Mouse (Mus musculus): ENCODE data around the gene Rasgrp2.
A peak's percentile ranks its signal among the peaks of the same experiment; 100 is the strongest.

The Rasgrp2 gene

DNA sequence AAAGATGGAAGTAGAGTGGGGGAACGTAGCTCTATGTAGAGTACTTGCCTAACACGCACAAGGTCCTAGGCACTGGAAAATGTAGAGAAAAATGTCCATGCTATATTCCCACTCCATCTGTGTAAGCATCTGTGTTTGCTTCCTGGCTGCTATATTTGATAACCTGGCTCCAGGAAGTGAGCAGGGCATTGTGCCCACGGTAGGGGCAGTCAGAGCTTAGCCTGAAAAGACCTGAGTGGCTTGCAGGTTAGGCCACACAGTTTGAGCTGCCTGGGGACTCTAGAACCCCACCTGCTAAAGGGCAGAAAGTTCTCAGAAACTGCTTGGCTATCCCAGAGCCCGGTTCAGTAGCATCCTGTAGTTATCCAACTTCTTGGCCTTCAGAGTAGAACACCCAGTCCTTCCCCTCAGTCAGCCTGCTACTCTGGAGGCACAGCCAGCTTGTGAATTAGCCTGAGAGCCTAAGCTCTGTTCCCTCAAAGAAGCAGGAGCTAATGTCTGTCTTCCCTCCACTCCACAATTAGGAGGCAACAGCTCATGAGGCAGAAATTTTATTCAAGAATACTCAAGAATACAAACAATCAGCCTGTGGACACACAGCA, 16.7 kb upstream of the Rasgrp2 start:
- DNase-seq (ENCODE audit: low spot score in 2 of 2), result no peak

DNA sequence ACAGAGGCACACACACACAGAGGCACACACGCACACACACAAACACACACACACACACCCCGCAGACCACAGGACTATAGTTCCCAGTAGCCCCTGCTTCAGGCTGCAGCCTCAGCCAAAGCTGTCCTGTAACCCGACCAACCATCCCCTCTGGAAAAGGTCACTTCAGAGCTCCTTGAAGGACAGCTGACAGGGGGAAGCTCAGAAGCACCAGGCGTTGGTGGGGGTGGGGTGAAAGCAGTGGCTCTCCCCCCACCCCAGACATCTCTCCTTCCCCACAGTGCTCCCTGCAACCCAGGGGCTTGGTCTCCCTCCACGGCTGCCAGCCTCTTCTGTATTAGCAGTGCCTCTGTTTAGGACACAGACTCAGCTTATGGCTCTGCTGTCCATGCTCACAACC, 15.7 kb upstream of the Rasgrp2 start:
- no peak for DNase-seq (ENCODE audit: low spot score in 2 of 2)

DNA sequence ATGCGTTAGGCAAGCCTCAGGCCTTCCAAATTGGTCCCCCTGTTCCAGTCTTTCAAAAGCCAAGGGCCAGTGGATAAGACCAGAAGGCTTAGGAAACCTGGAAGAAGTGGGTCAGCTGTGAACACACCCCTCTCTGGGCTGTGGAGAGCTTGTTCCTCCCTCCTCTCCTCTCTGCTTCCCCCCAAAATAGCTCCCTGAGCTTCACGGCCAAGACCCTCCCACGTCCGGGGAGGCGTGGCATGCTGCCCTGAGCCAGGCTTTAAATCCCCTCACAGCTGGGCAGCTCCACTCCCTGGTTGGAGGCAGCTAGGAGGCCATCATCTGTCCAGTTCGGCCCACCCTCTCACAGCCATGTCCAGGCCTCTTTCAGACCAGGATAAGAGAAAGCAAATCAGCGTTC, 15.0 kb upstream of the Rasgrp2 start, which contains the start of gene Pygm:
Gene Pygm (plus strand): TSS at position 272 of the 400 bp plus-strand sequence.
- DNase-seq (ENCODE audit: low spot score in 2 of 2), result no peak

DNA sequence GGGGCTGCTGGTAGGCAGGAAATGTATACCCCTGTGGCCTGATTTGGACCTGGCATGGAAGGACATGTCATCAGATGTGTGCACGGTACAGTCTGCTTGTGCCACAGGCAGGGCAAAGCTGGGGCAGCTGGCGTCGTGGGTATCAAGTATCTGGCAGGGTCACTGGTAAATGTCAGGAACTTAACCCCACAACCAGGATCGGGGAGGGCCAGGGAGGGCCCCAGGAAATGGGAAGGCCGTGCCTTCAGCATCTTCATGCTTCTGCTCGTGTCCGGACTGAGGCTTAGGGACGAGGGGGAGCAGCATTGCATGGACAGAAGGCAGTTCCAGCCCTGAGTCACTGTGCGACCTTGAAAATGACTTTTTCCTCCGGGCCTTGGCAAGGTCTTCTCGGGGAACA, 14.2 kb upstream of the Rasgrp2 start:
- DNase-seq (ENCODE audit: low spot score in 2 of 2), result no peak

DNA sequence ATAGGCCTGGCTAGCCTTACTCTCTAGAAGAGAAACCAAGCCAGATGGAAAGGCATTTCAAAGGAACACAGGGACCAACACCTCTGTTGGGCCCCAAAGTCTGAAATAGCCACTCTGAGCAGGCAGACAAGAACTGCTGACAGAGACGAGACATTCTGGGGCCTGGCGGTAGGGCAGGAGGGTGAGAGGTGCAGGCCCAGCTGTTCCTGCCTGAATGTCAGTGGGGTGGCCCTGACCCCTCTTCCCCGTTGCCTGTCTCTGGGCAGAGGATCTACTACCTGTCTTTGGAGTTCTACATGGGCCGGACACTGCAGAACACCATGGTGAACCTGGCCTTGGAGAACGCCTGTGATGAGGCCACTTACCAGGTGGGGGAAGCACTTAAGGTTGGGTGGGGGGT, 13.7 kb upstream of the Rasgrp2 start:
- DNase-seq (ENCODE audit: low spot score in 2 of 2), result no peak

DNA sequence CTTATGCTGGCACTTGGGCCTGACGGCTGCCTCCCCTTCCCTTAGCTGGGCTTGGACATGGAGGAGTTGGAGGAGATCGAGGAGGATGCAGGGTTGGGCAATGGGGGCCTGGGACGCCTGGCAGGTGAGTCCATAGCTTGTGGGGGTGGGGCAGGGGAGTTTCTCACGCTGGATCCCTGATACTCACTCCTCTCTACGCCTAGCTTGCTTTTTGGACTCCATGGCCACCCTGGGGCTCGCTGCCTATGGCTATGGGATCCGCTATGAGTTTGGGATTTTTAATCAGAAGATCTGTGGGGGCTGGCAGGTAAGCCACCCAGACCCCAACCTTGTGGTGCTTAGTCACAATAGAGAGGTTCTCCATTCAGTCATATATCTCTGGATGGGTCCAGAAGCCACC, 13.3 kb upstream of the Rasgrp2 start:
- DNase-seq (ENCODE audit: low spot score in 2 of 2), result no peak

DNA sequence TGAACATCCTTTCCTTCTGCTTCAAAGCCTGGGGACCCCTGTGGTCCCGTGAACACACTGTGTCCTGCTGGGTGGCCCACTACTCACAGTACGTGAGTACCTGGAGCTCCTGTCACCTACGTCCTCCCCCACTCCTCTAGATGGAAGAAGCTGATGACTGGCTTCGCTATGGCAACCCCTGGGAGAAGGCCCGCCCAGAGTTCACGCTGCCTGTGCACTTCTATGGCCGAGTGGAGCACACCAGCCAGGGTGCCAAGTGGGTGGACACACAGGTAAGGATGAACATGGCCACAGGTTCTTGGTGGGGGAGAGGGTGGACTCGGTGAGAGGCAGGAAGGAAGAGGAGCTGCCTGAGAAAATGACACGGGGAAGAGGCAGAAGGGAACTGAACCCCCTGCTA, 12.9 kb upstream of the Rasgrp2 start:
- DNase-seq (ENCODE audit: low spot score in 2 of 2), result no peak

DNA sequence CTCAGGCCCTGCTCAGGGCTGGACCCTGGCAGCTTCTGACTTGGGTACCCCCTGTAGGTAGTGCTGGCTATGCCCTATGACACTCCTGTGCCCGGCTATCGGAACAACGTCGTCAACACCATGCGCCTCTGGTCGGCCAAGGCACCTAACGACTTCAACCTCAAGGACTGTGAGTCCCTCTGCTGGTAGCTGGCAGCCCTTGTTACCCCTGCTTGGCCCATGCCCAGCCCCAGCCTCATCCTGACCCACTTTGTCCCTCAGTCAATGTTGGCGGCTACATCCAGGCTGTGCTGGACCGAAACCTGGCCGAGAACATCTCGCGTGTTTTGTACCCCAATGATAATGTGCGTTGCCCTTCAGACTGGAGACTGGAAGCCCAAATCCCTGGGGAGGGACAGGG, 11.1 kb upstream of the Rasgrp2 start:
- no peak for DNase-seq (ENCODE audit: low spot score in 2 of 2)

DNA sequence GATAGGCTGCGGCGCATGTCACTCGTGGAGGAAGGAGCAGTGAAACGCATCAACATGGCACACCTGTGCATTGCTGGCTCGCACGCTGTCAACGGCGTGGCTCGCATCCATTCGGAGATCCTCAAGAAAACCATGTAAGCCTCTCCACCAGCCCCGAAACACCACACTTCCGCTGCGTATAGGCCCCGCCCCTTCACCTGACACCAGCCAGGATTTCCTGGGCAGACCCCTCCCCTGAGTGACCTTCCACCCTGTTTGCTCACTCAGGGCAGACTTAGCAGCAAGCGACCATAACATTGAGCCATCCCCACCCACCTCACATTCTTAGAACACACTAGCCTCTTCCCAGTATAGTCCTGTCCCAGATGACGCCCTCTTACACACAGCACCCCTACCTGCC, 9.3 kb upstream of the Rasgrp2 start:
- DNase-seq (ENCODE audit: low spot score in 2 of 2), result no peak

DNA sequence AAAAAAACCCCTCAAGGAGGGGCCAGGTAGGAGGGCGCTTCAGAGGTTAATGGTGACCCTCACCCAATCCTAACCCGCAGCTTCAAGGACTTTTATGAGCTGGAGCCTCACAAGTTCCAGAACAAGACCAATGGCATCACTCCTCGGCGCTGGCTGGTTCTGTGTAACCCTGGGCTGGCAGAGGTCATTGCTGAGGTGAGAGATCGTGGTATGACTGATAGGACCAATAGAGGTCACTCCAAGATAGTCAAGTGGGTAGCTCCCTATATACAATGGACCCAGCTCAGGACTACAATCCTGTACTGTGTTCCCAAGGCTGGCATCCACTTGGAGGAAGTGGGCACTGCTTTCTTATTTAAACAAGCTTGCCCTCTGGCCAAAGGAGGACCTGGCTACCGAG, 8.9 kb upstream of the Rasgrp2 start:
- DNase-seq (ENCODE audit: low spot score in 2 of 2), result no peak

DNA sequence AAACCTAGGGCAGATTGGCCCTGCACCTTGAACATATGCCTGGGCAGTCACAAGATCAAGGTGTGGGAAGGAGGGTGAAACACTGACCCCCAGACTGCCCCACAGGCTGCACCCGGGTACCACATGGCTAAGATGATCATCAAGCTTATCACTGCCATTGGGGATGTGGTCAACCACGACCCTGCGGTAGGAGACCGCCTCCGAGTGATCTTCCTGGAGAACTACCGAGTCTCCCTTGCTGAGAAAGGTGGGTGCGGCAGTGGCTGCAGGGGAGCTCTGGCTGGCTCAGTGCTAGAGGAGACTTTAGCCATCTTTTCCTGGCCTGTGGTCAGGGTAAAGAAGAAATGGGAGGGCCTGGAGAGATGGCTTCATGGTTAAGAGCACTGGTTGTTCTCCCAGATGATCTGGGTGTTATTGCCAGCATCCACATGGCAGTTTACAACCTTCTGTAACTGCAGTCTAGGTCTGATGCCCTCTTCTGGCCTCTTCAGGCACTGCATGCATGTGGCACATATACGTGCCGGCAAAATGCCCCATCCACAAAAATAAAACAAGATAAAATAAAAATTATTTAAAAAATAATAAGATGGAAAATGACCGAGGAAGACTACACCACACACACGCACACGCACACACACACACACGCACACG, 6.3 kb upstream of the Rasgrp2 start:
- no peak for DNase-seq (ENCODE audit: low spot score in 2 of 2)

DNA sequence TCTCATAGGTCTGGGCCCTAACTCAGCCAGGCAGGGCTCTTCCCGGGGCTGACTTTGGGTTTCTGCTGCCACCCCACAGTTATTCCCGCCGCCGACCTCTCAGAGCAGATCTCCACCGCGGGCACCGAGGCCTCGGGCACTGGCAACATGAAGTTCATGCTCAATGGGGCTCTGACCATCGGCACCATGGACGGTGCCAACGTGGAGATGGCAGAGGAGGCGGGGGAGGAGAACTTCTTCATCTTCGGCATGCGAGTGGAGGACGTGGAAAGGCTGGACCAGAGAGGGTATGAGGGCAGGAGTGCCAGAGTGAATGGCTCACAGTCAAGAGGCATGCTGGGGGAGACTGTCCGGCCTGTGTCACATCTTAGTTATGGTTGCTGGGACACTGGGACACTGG, 5.5 kb upstream of the Rasgrp2 start:
- DNase-seq (ENCODE audit: low spot score in 2 of 2), result no peak

DNA sequence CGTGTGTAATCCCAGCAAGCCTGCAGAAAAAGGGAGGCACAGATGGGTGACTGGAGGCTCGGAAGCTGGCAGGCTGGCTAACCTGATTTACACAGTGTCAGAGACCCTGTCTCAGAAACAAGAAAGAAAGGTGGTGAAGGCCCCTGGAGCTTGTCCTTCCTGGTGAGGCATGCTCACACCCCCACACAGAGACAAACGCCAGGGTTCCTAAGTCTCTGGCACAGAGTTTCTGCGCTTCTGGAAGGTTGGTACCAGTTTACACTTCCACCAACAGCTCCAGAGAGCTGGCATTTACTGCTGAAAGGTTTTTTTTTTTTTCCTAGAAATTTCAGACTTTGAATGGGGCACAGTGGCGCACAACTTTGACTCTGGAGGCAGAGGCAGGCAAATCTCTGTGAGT, 2.9 kb upstream of the Rasgrp2 start:
- no peak for DNase-seq (ENCODE audit: low spot score in 2 of 2)

DNA sequence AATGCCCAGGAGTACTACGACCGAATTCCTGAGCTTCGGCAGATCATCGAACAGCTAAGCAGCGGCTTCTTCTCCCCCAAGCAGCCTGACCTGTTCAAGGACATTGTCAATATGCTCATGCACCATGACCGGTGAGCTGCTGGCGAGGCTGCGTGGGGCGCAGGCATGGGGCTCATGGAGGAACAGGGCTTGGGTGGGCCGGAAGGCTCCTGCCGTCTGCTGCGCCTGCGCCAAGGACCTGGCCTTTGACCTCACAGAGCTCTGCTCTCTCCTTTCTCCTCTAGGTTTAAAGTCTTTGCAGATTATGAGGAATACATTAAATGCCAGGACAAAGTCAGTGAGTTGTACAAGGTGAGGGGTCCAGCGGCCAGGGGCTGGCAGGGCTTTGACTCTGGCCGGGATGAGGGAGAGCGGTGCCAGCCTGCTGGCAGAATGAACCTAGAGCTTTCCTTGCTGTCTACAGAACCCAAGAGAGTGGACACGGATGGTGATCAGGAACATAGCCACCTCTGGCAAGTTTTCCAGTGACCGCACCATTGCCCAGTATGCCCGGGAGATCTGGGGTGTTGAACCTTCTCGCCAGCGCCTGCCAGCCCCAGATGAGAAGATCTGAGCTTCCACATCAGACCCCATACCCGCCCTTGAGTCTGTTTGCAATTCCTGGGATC, 1.4 kb upstream of the Rasgrp2 start:
- DNase-seq (ENCODE audit: low spot score in 2 of 2), result no peak

DNA sequence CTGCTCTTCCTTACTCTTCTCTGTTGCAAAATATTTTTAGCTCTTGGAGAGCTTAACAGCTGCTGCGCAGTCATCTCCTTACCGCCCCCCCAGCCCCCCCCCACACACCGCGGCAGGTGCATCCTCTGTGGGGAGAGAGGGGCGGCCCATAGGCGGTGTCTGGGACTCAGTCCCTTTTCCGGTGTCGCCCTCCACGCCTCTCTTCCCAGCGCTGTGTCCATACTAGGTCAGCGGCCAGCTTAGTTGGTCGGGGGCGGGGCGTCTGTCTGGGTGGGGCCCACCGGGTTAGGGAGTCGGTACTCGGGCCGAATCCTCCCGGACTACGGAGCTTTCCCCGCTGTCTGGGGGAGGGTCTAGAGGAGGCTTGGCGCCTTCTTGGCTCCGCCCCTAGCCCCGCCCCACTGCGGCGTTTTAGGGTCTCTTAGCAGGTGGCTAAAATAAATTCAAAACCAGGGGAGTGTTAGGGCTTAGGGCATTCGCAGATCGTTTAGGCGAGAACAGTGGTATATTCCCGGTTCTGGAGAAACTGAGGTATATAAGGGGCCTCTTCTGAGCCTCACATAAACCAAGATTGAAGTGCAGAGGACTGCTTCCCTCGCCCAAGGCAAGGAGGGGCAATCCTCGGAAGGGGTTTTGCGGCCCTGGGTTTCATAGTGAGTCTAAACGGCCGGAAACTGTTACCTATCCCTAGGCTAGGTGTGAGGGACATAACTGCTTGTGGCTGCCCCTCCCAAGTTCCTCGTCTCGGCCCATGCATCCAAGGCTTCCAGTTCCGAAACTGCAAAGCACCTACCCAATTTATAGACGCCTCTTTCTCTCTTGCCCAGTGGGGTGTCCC, 474 bp upstream of the Rasgrp2 start:
- no peak for DNase-seq (ENCODE audit: low spot score in 2 of 2)

DNA sequence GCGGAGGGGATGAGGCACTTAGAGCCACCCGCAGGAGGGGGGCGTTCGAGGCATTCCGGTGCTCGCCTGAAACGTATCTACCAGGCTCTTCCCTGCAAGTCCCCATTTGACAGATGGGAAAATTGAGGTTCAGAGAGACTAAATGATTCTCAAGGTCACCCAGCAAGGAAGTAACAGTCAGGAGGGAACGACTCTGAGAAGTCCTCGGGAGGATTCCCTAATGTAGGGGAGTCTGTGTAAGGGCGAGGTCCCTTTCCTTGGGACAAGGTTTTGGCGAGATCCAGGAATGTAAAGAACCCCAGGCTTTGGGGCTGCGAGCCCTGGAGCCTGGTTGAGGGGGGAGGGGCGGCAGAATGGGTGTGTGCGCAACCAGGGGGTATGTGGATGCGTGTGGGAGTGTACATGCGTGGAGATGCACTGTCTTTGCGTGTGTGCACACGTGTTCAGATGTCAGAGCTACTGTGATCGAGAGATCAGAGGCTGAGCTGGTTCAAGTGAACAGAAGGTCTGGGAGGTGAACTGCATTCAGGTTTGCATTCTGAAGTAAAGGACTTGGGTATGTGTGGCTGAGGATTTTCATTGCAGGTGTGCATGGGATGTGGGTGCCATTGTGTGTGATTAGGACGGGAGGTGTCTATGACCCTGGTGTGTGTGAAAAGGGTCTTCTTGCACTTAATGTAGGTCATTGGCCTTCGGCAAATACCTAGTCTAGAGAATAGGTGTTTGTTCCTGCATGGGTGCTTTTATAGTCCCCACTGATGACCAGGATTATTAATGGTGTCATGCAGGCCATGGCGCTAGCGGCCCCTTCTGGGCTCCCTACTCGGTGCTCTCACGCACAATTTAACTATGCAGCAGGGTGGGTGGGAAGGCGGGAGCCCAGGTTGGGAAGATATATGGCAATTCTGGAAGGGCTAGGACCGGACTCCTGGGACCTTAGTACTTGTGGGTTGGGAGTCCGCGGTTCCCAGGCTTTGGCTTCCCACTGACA, 1.3 kb downstream of the Rasgrp2 start:
- DNase-seq (ENCODE audit: low spot score in 2 of 2), result no peak

DNA sequence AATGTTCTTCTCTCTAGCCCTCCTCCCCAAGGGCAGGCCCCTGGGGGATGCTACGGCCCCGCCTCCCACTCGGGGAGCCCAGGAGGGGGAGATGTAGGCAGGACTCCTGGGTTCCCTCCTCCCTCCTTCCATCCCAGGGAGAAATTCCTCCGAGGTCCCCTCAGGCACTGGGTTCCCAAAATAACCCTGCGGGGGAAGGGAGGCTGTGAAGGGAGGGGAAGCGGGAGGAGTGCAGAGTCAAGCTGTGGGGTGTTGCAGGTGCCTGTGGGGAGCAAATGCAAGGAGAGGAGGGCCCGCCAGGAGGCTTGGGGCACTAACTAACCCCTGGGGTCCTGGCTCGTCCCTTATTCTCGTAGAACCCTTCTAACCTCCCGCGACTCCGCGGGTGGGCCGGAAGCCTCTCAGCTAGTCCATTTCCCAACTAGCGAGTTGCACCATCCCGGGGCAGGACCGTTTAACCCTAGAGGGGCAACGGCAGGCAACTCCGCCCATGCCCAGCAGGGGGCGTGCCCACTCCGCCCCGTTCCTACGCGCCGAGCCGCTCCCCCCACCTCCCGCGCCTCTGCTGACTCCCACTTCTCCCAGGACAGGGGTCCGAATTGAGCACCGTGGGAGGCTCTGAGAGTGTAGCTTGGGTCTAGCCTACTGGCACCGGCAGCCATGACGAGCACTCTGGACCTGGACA, 2.1 kb downstream of the Rasgrp2 start:
- DNase-seq (ENCODE audit: low spot score in 2 of 2), result peak; percentile 62 to 64

DNA sequence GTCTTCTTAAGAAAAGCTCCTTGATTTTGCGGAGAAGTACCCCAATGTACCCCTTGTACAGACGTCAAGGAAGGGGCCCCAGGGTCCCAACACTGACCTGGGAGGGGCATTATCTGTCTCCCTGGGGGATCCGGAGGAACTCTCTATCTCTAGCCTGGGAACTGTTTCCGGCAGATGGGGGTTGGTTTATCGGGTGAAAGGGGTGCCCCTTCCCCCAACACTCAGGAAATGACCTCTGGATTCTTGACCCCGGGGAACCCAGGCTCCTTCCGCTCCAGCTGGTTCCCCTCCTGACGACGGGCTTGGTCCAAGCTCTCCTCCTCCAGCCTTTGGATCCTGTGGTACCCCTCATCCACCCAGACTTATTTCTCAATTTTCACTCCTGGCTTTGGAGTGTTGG, 2.8 kb downstream of the Rasgrp2 start:
- no peak for DNase-seq (ENCODE audit: low spot score in 2 of 2)

DNA sequence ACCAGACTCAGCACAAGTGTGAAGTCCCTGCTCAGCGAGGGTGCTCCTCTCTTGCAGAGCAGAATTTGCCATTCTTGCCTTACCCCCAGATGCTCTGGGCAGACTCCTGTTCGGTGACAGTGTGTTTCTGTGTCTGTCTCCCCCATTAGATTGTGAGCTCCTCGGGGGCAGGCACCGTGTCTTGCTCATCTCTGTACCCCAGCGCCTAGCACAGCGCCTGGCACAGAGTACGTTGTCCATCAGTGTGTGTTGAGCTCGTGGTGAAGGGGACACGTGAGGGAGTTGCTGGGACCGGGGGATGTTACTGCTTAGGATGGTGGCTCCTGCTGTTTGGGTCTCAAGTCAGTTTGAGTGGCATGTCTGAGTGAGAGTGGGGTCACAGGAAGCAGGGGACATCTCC, 4.7 kb downstream of the Rasgrp2 start:
- no peak for DNase-seq (ENCODE audit: low spot score in 2 of 2)

DNA sequence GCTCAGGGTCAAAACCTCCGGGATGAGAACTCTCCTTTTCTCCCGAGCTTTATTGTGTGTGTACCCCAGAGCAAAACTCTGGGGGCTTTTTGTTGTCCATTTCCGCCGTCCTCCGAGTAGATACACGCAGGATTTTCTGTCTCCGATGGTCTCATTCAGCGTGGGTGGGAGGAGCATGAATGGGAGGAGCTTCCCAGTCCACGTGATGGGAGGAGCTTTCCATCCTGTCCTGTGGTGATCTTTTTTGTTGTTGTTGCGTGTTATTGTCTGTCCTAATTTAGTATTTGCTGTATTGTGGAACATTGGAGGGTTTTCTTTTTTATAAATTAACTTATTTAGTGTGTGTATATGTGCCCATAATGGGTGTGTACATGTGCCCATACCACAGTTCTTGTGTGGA, 6.3 kb downstream of the Rasgrp2 start:
- no peak for DNase-seq (ENCODE audit: low spot score in 2 of 2)

DNA sequence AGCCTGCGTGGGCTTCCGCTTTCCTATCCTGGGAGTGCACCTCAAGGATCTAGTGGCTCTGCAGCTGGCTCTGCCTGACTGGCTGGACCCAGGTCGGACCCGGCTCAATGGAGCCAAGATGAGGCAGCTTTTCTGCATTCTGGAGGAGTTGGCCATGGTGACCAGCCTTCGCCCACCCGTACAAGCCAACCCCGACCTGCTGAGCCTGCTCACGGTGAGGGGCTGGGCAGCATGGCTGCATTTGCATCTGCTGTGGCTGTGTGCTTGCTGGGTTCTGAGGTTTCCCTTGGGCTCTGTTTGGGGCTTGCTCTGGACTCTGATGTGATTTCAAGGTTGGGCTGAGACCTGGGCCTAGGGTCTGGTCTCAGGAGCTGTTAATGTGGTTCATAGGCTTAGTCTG, 8.0 kb downstream of the Rasgrp2 start:
- DNase-seq (ENCODE audit: low spot score in 2 of 2), result no peak

Measured in frontal cortex, postnatal 14 days (tissue).